Mouse (Mus musculus) gastrocnemius, adult 2 months (tissue): ENCODE results near the gene Hsd17b2. TPM values are rescaled to one million over a fixed set of nuclear protein-coding genes. Genes with fewer than 3 reads are reported as not detected.

ENCODE experiments used
- DNase-seq: peaks from one replicate; pipeline ENCODE4 v3.0.0; 2022
- H3K27ac ChIP-seq: fragments of 200-600 bp; 2 replicates; pipeline ENCODE4 v1.8.1; 2022; ENCODE audit warnings: mild to moderate bottlenecking
- H3K4me3 ChIP-seq: fragments of 200-600 bp; 2 replicates; pipeline ENCODE4 v1.8.1; 2022; ENCODE audit warnings: mild to moderate bottlenecking, moderate library complexity
- CTCF ChIP-seq: fragments of 200-600 bp; IDR thresholded peaks from 2 replicates; pipeline ENCODE4 v1.8.1; 2022; ENCODE audit warnings: antibody characterized with exemption, mild to moderate bottlenecking, moderate library complexity
- intact Hi-C: fragments of 180-260 bp; cut with DNase I; formaldehyde crosslinking; loops from one replicate; pipeline ENCODE4 v1.15.1; 2025
- total RNA-seq, 2 experiments: library from RNA; stranded (reverse); gene quantifications; 2 replicates each; pipeline ENCODE4 v1.2.3; 2021

Hsd17b2 gene
- total RNA-seq, 2 experiments from 2014 or later = not detected

GRCm38 (mm10) chr8:117684504-117684903 is 17.2 kb upstream of the Hsd17b2 start:
- intact Hi-C loops = no loop called here

GRCm38 (mm10) chr8:117687890-117688289 is 13.8 kb upstream of the Hsd17b2 start:
- intact Hi-C loops = no loop called here
- DNase-seq = no peak
- H3K27ac ChIP-seq = no peak overlapping the region
- no peak overlapping the region for H3K4me3 ChIP-seq
- no peak for TF ChIP-seq CTCF

More at GRCm38 (mm10) chr8:117684504-117684903, 17.2 kb upstream of the Hsd17b2 start:
- no peak overlapping the region for H3K27ac ChIP-seq
- TF ChIP-seq CTCF = no peak
- no peak for DNase-seq
- no peak overlapping the region for H3K4me3 ChIP-seq

- no peak for DNase-seq
- TF ChIP-seq CTCF = no peak
- Histone ChIP-seq H3K4me3 (no peak overlapping the region), H3K27ac (no peak overlapping the region)
- intact Hi-C loops = no loop called here
These were observed 9.6 kb upstream of the Hsd17b2 start for GRCm38 (mm10) chr8:117692131-117692530.

- H3K4me3 ChIP-seq = no peak overlapping the region
- no peak for DNase-seq
- intact Hi-C loops = no loop called here
- TF ChIP-seq CTCF = no peak
- no peak overlapping the region for H3K27ac ChIP-seq
These were observed 6.1 kb upstream of the Hsd17b2 start for GRCm38 (mm10) chr8:117695636-117696035.

- intact Hi-C loops = no loop called here
- Histone ChIP-seq H3K4me3 (no peak overlapping the region), H3K27ac (no peak overlapping the region)
- TF ChIP-seq CTCF = peak; percentile 57
- DNase-seq = peak; percentile 29
These were observed 4.5 kb upstream of the Hsd17b2 start for GRCm38 (mm10) chr8:117697248-117697647.

GRCm38 (mm10) chr8:117700699-117701098 is 1.0 kb upstream of the Hsd17b2 start:
- no peak overlapping the region for H3K27ac ChIP-seq
- DNase-seq = no peak
- no peak for TF ChIP-seq CTCF
- no peak overlapping the region for H3K4me3 ChIP-seq
- intact Hi-C loops = no loop called here

GRCm38 (mm10) chr8:117701246-117701645 is 458 bp upstream of the Hsd17b2 start:
- intact Hi-C loops = no loop called here
- DNase-seq = no peak
- TF ChIP-seq CTCF = no peak
- H3K4me3 ChIP-seq = no peak overlapping the region
- no peak overlapping the region for H3K27ac ChIP-seq

GRCm38 (mm10) chr8:117702701-117703100 is 997 bp downstream of the Hsd17b2 start:
- intact Hi-C loops = no loop called here

GRCm38 (mm10) chr8:117706141-117706540 is 4.4 kb downstream of the Hsd17b2 start:
- DNase-seq = no peak
- no peak for TF ChIP-seq CTCF
- H3K27ac ChIP-seq = no peak overlapping the region
- intact Hi-C loops = no loop called here
- no peak overlapping the region for H3K4me3 ChIP-seq

More at GRCm38 (mm10) chr8:117702701-117703100, 997 bp downstream of the Hsd17b2 start:
- no peak for TF ChIP-seq CTCF
- Histone ChIP-seq H3K27ac (no peak overlapping the region), H3K4me3 (no peak overlapping the region)
- no peak for DNase-seq

- no peak for TF ChIP-seq CTCF
- no peak for DNase-seq
- no peak overlapping the region for H3K27ac ChIP-seq
- H3K4me3 ChIP-seq = no peak overlapping the region
- intact Hi-C loops = no loop called here
These were observed 10.5 kb downstream of the Hsd17b2 start for GRCm38 (mm10) chr8:117712226-117712625.

GRCm38 (mm10) chr8:117714604-117715003 is 12.9 kb downstream of the Hsd17b2 start:
- no peak overlapping the region for H3K4me3 ChIP-seq
- intact Hi-C loops = no loop called here
- H3K27ac ChIP-seq = no peak overlapping the region
- no peak for DNase-seq
- TF ChIP-seq CTCF = no peak

- no peak for DNase-seq
- TF ChIP-seq CTCF = no peak
These were observed 14.2 kb downstream of the Hsd17b2 start for GRCm38 (mm10) chr8:117715896-117716295.

GRCm38 (mm10) chr8:117718152-117718860 is 16.6 kb downstream of the Hsd17b2 start:
- H3K4me3 ChIP-seq = no peak overlapping the region
- TF ChIP-seq CTCF = no peak
- intact Hi-C loops = no loop called here
- no peak overlapping the region for H3K27ac ChIP-seq
- DNase-seq = no peak

More at GRCm38 (mm10) chr8:117715896-117716295, 14.2 kb downstream of the Hsd17b2 start:
- Histone ChIP-seq H3K27ac (no peak overlapping the region), H3K4me3 (no peak overlapping the region)
- intact Hi-C loops = no loop called here

GRCm38 (mm10) chr8:117726467-117726866 is 24.8 kb downstream of the Hsd17b2 start:
- intact Hi-C loops = no loop called here
- Histone ChIP-seq H3K27ac (no peak overlapping the region), H3K4me3 (no peak overlapping the region)
- no peak for DNase-seq
- no peak for TF ChIP-seq CTCF
